Mouse (Mus musculus) liver, embryonic 15.5 days (tissue): ENCODE results near the gene Snrnp27. TPM values are rescaled to one million over a fixed set of nuclear protein-coding genes. Genes with fewer than 3 reads are reported as not detected.

Experiments used
- ATAC-seq: fragments of 200-750 bp; cut with Nextera tagmentation; 2 replicates; pipeline ENCODE4 v1.8.0; 2017; ENCODE audit warnings: moderate number of reproducible peaks, mild to moderate bottlenecking, moderate library complexity; ENCODE audit not compliant: insufficient read depth
- H3K27ac ChIP-seq: fragments of 300-500 bp; sonication (generic); replicated peaks from 2 replicates; pipeline ENCODE4 v1.5.1; 2015; ENCODE audit warnings: mild to moderate bottlenecking, inconsistent platforms
- H3K27me3 ChIP-seq: fragments of 300-500 bp; sonication (generic); 2 replicates; pipeline ENCODE4 v1.6.1; 2015; ENCODE audit warnings: mild to moderate bottlenecking, inconsistent platforms
- H3K36me3 ChIP-seq: fragments of 300-500 bp; sonication (generic); replicated peaks from 2 replicates; pipeline ENCODE4 v1.6.1; 2015; ENCODE audit warnings: moderate library complexity, mild to moderate bottlenecking, inconsistent platforms
- H3K4me1 ChIP-seq: fragments of 300-500 bp; sonication (generic); replicated peaks from 2 replicates; pipeline ENCODE4 v1.6.1; 2015; ENCODE audit warnings: inconsistent platforms
- H3K4me2 ChIP-seq: fragments of 300-500 bp; sonication (generic); 2 replicates; pipeline ENCODE4 v1.6.1; 2015; ENCODE audit warnings: moderate library complexity, mild to moderate bottlenecking, inconsistent platforms
- H3K4me3 ChIP-seq: fragments of 300-500 bp; sonication (generic); replicated peaks from 2 replicates; pipeline ENCODE4 v1.5.1; 2015; ENCODE audit warnings: mild to moderate bottlenecking, inconsistent platforms
- H3K9ac ChIP-seq: fragments of 300-500 bp; sonication (generic); 2 replicates; pipeline ENCODE4 v1.6.1; 2015; ENCODE audit warnings: moderate library complexity, mild to moderate bottlenecking, inconsistent platforms
- H3K9me3 ChIP-seq: fragments of 300-500 bp; sonication (generic); replicated peaks from 2 replicates; pipeline ENCODE4 v1.6.1; 2016; ENCODE audit warnings: inconsistent platforms
- WGBS: fragments of 180-500 bp; shearing (Covaris S2); methylation state at CpG from one replicate; pipeline ENCODE4 v1.1.7; 2015; ENCODE audit warnings: mixed read lengths; ENCODE audit not compliant: insufficient replicate concordance; 5-methylcytosine and 5-hydroxymethylcytosine counted together
- polyA plus RNA-seq: library from polyadenylated mRNA; unstranded; fragments of >200 nt; fragmentation: Nextera tagmentation; extraction: Ambion mirVana; gene quantifications from 2 replicates; pipeline ENCODE4 v1.2.1, GENCODE M21; 2015

Gene Snrnp27
- polyA plus RNA-seq, 1 experiment from 2014 or later = 47.5 TPM

DNA sequence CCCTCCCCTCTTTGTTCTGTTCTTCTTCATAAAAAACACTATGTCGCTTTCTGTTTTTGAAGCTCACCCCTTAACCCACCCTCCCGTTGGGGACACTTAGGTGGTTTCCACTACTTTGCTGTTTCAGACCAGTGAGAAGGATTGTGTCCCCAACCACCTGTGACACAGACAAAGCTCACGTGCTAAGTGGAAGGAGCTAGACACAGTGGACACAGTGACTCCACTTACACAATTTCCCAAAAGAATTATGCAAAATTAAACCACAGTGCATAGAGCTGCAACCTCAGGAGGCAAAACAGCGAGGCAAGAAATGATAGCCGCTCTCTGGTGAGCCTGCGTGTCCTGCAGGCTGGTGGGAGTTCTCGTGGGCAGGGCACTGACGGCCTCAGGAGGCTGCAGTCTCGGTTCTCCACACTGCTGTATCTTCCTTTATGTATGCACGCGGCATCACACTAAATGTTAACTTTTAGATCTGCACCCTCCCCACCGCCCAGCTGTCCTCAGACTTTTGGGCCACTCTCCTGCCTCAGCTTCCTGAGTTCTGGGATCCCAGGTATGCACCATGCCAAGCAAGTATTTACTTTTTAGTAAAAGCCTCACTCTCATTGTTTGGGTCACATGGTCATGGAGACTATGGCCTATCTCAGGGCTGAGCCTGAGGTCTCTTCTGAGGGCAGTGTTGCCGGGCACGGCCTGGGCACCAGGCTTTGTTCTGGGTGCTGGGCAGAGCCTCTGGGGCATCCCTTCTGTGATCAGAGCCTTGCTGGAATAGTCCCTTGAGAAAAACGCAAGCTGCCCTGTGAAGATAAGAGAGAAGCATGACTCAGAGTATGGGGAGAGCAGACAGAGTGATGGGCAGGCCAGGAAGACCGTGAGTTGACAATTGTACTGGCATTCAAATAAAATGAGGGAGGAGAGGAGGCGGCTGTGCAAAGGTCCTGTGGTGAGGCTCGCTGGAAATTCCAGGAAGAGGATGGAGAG, 44.9 kb downstream of the Snrnp27 start:
- Histone ChIP-seq H3K27ac (peak overlapping the region; percentile 99), H3K9me3 (no peaks in the 10 kb centered on the region), H3K9ac (peak overlapping the region; percentile 65), H3K27me3 (no peaks in the 10 kb centered on the region), H3K4me2 (peak overlapping the region; percentile 78), H3K36me3 (no peaks in the 10 kb centered on the region), H3K4me3 (peak overlapping the region; percentile 50), H3K4me1 (peaks cover 84% of the 10 kb centered on the region)
- peak; percentile 91 for ATAC-seq
- 33% methylated on average over 18 of the region's 18 CpGs for whole genome bisulfite sequencing

DNA sequence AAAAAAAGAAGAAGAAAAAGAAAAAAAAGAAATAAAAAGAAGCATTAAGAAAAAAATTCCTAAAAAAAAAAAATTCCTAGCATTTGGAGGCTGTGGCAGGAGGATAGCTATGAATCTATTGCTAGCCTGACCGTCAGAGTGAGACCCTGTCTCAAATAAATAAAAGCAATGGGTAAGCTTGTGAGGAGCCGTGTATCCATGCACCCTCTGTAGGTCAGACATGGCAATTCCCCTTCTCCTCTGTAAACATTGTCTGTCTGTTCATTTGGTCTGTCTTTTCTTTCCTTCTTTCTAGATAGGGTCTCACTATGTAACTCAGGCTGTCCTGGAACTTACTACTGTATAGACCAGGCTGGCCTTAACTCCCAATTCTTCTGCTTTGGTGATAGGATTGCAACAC, 45.9 kb downstream of the Snrnp27 start:
- H3K27me3 ChIP-seq = no peaks in the 10 kb centered on the region

DNA sequence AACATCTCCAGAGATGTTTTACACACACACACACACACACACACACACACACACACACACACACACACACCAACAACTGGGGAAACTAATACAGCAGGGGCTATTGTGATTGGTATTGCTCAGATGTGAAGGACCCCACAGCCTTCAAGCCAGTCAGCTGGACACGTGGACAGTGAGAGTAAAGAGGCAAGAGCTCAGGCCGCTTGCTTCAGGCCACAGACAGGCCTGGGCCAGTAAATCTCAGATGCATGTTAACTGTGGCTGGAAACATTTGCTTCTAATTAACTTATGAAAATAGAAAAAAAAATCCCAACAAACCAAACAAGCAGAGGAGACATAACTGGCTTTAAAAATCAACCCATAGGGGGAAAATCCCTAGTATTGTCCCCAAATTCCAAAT, 46.5 kb downstream of the Snrnp27 start:
- Histone ChIP-seq H3K4me1 (peaks cover 80% of the 10 kb centered on the region), H3K27ac (peak overlapping the region; percentile 99), H3K9ac (peak overlapping the region; percentile 61; the same call in 1 of the 2 replicates), H3K4me2 (peak overlapping the region; percentile 63), H3K9me3 (no peaks in the 10 kb centered on the region), H3K27me3 (no peaks in the 10 kb centered on the region), H3K4me3 (no peak overlapping the region), H3K36me3 (no peaks in the 10 kb centered on the region)
- whole genome bisulfite sequencing = 80% methylated on average over 2 of the region's 2 CpGs
- no peak for ATAC-seq

More for the DNA sequence above, 45.9 kb downstream of the Snrnp27 start:
- H3K36me3 ChIP-seq = no peaks in the 10 kb centered on the region
- H3K27ac ChIP-seq = peak overlapping the region; percentile 99
- ATAC-seq = no peak
- peak overlapping the region; percentile 78 for H3K4me2 ChIP-seq
- H3K9me3 ChIP-seq = no peaks in the 10 kb centered on the region
- H3K4me3 ChIP-seq = no peak overlapping the region
- H3K9ac ChIP-seq = peak overlapping the region; percentile 31; the same call in 1 of the 2 replicates
- 56% methylated on average over 2 of the region's 2 CpGs for WGBS
- H3K4me1 ChIP-seq = peaks cover 83% of the 10 kb centered on the region

DNA sequence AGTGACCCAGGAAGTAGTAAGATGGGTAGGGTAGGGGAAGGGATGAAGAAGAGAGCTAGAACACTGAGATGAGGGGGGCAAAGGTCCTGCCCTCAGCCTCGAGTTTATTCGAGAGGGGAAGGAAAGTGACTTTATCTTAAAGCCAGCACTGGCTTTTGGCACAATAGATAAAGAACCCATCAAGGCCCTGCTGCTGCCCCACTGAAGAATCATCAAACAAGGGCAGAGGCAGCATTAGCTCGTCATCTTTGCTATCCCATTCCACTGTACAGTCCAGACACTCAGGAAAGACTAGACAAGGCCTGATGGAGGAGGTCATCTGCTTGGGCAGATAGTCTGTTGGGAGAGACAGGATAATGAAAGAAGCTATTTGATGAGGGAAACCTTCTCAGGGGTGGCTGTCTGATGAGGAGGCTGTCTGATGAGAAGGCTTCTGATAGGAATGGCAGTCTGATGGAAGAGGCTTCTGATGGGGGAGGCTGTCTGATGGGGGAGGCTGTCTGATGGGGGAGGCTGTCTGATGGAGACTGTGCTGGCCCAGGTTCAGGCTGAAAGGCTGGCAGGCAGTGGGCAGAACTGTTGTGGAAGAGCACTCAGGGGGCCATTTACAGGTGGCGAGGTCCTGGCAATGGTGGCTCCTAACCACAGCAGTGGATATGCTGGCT, 47.0 kb downstream of the Snrnp27 start:
- Histone ChIP-seq H3K4me2 (peak overlapping the region; percentile 63), H3K27ac (peak overlapping the region; percentile 99), H3K27me3 (no peaks in the 10 kb centered on the region), H3K4me3 (peak overlapping the region; percentile 9), H3K36me3 (no peaks in the 10 kb centered on the region), H3K9me3 (no peaks in the 10 kb centered on the region), H3K4me1 (peaks cover 75% of the 10 kb centered on the region), H3K9ac (peak overlapping the region; percentile 61)
- WGBS = 22% methylated on average over 4 of the region's 4 CpGs
- ATAC-seq = peak; percentile 45

DNA sequence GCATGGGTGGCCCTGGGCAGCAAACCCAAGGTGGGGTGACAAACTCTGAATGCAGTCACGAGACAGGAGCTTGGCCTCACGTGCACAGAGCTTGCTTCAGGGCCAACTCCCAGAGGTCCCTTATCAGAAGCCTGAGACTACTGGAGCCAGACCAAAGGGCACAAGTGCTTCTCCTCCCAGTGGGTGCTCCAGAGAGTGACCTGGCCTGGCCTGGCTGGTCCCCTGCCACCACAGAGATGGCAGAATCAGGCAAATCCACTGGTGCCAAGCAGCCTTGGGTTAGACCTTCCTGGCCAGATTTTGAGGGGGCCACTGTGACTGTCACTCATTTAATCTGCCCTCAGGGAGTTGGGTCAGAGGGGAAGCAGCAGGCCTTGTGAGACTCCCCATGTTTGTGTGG, 47.8 kb downstream of the Snrnp27 start:
- Histone ChIP-seq H3K27ac (peak overlapping the region; percentile 99), H3K9me3 (no peaks in the 10 kb centered on the region), H3K4me3 (peak overlapping the region; percentile 9; the same call in 1 of the 2 replicates), H3K27me3 (no peaks in the 10 kb centered on the region), H3K4me2 (peak overlapping the region; percentile 63), H3K4me1 (peaks cover 72% of the 10 kb centered on the region), H3K36me3 (no peaks in the 10 kb centered on the region), H3K9ac (peak overlapping the region; percentile 61)
- 18% methylated on average over 2 of the region's 2 CpGs for WGBS
- ATAC-seq = peak; percentile 54

DNA sequence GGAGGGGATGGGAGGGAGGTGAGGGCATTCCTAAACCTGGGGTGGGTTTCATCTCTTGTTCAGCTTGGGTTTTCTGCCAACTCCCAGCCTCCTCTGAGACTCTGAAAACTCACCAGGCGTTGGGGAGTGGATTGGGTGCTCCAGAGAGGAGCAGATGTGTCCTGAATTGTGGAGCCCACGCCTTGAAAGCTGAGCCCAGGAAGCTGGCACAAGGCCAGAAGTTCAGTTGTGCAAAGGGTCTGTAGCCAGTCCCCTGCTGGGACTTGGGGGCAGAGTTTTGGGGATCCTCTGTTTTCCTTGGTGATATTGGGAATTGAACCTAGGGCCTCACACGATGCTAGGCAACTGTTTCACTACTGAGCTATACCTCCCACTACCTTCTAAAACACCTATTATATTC, 54.2 kb downstream of the Snrnp27 start:
- ATAC-seq = no peak
- 64% methylated on average over 3 of the region's 3 CpGs for WGBS
- no peaks in the 10 kb centered on the region for H3K36me3 ChIP-seq
- no peak overlapping the region for H3K9ac ChIP-seq
- H3K27ac ChIP-seq = 0 out of 2 replicates have a peak overlapping the region, but pooled peaks have one; percentile 14
- peaks cover 17% of the 10 kb centered on the region for H3K4me1 ChIP-seq
- H3K9me3 ChIP-seq = no peaks in the 10 kb centered on the region
- no peak overlapping the region for H3K4me2 ChIP-seq
- H3K27me3 ChIP-seq = peaks cover 16% of the 10 kb centered on the region; the same call in 1 of the 2 replicates
- H3K4me3 ChIP-seq = no peak overlapping the region

DNA sequence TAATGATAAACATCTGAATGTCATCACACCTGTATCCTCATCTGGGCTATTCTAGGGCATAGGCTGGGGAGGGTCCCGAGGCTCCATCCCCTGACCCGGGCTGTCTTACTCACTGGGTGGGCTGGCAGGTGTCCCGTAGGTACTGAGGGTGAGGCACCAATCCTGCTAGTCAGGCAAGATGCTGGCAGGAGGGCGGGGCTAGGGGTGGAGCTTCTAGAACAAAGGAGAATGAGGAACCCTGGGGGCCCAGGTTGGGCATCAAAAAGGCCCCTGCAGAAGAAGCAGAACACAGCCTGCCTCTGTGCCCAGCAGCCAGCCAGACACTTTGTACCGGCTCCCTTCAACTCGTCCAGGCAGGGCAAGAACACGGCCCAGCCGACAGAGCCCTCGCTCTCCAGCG, 56.4 kb downstream of the Snrnp27 start, which contains the start of gene Asprv1:
TSS of gene Asprv1 (plus strand) at position 219 of the 400 bp plus-strand sequence.
- H3K36me3 ChIP-seq = no peaks in the 10 kb centered on the region
- H3K4me1 ChIP-seq = peaks cover 9% of the 10 kb centered on the region
- peaks cover 33% of the 10 kb centered on the region for H3K27me3 ChIP-seq
- ATAC-seq = no peak
- no peaks in the 10 kb centered on the region for H3K9me3 ChIP-seq
- 58% methylated on average over 10 of the region's 10 CpGs for WGBS
- no peak within 1 kb of the TSS for H3K9ac ChIP-seq
- no peak within 1 kb of the TSS for H3K4me2 ChIP-seq
- no peak within 1 kb of the TSS for H3K27ac ChIP-seq
- no peak within 1 kb of the TSS for H3K4me3 ChIP-seq

Other genes with a start within 250 kb of the Snrnp27 start
- gene C87436, start 246.1 kb downstream of the Snrnp27 start, polyA plus RNA-seq = 10.3 and 11.1 TPM in 2 replicates
- gene Pcbp1, start 158.2 kb downstream of the Snrnp27 start, polyA plus RNA-seq = 253 and 255 TPM in 2 replicates
- gene Asprv1, start 56.4 kb downstream of the Snrnp27 start, polyA plus RNA-seq = 2.0 and 2.9 TPM in 2 replicates
- 48.8 and 58.0 TPM in 2 replicates for gene Mxd1, start 15.4 kb downstream of the Snrnp27 start, polyA plus RNA-seq
- 7.1 and 7.8 TPM in 2 replicates for gene Gmcl1, start 48.9 kb upstream of the Snrnp27 start, polyA plus RNA-seq
- 36.9 and 39.6 TPM in 2 replicates for gene Anxa4, start 109.1 kb upstream of the Snrnp27 start, polyA plus RNA-seq
- 3.2 TPM in 2 replicates for gene Aak1, start 165.0 kb upstream of the Snrnp27 start, polyA plus RNA-seq